Mouse (Mus musculus) urinary bladder, postnatal 36 days (tissue): ENCODE measurements at regions not wholly inside any gene's neighbourhood (a gene's known extent, or its start where the extent isn't known, plus 50 kb on each side); places are given as distances from the start of the nearest gene placed in this dataset.

ENCODE experiments used
- DNase-seq, 2 experiments: peaks; one replicate each; pipeline ENCODE4 v3.0.0; 2022; ENCODE audit warnings: low spot score in 2 of 2, mixed read lengths in 1 of 2

DNA sequence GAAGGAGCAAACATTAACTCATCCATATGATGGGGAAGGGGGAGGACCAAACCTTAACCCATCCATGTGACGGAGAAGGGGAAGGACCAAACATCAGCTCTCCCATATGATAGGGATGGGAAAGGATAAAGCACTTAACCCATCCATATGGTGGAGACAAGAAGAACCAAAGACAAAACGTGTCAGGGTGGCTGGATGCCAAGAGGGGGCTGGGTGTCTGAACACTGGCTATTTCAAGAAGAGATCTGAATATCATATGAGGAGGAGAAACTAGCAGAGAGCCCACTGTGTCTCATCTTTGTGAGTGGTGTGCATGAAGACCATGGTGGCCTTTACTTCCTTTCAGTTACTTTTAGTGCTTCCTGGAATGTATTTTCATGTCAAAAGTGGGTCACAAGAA, 207.0 kb downstream of the Rplp1 start:
- DNase-seq = no peak

DNA sequence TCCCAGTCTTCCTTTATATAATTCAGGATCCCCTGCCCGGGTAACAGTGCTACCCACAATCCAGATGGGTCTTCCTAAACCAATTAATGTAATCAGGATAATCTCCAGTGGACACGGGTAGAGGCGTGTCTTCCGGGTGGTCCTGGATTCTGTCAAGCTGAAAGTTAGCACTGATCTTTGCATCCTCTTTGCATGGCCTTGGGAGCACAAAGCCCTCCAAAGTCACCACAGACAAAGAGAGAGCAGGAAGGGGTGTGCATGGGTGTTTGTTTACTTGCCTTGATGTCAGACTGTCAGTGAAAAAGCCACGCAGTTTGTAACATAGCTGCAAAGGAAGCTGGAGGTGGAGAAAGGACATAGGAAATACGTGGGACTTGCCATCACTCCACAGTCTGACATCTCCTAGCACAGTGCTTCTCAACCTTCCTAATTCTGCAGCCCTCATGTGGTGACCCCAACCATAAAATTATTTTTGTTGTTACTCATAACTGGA, 208.0 kb downstream of the Rplp1 start:
- no peak for DNase-seq

DNA sequence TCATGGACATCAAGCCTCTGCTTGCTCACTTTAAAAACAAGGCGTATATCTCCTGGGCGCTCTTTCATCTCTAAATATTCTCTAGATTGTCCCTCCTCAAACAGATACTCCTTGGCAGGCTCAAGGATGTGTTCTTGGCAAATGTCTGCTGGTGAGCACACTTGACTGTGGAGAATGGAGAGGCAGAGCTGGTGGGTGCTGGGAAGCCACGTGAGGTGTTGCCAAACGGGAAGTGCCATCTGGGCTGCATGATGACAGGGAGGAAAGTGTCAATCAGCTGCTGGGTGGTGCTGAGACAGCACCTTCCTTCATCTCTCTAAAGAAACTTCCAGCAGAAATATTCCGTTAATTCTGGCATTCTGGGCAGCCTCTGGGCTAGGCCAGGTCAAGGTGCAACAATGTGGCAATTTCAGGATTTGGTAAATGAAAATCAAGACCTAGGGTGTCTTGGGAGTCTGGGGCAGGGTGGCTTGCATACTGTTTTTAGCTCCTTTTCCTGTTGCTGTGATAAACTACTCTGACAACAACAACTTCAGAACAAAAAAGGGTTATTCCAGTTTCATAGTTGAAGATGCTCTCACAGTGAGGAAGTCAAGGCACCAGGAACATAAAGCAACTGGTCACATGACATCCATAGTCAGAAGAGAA, 208.6 kb downstream of the Rplp1 start:
- DNase-seq = no peak

DNA sequence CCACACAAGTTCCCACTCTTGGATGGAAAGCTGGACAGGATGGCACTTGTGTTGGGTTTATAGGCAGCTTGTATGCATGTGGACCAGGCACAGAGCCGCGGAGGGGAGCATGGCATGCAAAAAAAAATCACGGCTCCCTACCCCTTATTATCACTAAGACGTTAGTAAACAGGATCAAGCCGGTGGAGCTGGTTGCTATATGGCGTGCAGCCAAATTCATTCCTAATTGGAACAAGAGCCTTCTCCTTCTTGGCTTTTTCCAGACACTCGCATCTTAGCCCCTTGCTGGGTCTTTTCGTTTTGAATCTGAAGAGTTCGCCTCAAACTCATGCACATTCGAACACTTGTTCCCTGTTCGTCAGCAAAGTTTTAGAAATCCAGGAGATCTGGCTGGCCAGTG, 211.0 kb downstream of the Rplp1 start:
- DNase-seq = no peak

DNA sequence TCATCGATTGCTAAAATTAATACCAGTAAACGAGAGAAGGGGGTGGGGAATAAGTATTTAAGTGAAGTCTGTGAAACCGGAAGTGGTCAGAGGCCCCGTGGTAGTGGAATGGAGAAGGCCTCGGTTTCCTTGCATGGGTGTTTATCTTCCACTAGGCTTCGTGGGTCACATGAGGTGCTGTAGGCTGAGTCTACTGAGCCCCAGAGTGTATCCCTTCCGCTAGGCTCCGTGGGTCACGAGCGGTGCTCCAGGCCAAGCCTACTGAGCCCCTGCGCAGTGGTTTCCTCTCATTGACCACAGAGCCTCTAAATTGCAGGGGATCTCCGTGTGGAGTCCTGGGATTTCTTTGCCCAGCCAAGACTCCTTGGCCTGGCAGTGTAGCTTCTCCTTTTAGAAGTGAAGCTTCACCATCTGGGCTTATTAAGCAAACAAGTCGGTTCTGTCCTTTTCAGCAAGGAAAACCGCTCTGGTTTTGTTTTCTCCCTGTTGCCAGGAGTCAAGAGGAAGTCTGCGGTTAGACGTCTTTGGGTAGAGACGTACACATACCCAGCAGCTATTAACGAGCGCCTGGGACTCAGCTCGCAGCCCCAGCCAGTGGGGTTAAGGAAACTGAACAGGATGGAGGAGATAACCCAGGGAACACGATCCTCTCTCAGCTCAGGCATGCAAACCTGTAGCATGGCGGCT, 211.9 kb downstream of the Rplp1 start:
- DNase-seq = no peak

DNA sequence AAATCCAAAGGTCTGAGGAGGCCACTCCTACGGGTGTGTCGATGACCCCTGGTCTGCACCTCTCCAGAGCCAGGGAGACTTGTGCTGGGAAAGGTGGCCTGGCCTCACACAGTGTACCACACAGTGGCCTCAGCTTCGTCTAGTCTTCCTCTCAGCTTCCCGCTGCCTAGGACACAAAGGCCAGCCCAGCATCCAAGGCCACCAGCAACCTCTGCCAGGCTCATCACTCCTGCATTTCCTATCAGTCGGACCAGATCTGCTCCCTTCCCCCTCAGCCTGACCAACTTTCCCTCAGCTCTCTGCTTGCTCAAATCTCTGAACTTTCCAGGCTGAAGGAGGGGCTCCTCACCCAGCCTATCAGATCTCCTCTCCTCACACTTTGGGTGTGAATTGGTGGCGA, 213.8 kb downstream of the Rplp1 start:
- DNase-seq = no peak

DNA sequence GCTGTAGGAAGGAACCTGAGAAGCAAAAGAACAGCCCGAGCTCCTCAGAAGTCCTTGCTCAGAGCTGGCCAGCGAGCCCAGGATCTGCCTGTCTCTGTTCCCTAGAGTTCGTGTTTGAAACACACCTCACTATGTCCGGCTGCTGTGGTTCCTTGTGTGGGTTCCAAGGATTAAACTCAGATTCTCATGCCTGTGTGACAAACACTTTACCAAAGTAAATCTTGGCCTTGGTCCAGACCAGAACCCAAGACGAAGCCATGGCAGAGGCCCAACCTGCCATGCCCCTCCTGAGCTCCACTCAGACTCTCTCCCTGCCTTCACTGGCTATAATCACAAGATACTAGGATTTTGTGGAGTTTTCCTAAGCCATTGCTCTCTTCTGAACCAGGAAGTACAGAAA, 214.7 kb downstream of the Rplp1 start:
- DNase-seq = no peak

DNA sequence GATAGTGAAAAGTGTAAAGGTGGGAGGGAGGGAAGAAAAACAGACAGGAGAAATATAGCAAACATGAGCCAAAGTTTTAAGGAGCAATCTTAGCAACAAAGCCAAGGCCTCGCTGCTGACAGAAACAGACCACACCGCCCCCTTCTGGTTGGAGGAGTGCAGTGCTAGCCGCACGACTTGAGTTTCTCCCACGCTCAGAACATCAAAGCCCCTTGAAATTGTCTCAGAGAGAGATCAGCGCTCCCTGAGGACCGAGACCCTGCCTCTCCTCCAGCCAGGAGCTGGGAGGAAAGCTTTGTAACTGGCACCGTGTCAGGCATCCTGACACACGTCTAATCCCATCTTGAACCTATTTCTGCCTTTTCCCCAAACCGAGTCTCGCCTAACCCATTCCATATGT, 216.4 kb downstream of the Rplp1 start:
- peak; percentile 45 to 69 for DNase-seq

DNA sequence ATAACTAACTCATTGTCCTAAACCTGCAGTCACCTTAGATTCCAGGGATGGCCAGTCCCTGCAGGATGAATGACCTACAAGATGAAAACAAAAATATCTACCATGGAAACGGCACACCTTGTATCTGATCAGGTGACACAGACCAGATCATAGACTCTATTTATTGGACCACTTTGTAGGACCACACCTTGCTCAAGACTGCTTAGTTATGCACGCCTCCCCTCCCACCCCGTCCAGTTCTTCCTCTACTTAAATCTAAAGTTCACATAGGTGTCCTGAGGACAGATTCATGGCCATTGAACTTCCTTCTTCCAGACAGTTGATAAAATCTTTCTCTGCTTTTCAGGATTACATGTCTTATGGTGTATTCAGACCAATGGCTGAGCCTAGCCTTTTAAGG, 217.5 kb downstream of the Rplp1 start:
- DNase-seq = no peak

DNA sequence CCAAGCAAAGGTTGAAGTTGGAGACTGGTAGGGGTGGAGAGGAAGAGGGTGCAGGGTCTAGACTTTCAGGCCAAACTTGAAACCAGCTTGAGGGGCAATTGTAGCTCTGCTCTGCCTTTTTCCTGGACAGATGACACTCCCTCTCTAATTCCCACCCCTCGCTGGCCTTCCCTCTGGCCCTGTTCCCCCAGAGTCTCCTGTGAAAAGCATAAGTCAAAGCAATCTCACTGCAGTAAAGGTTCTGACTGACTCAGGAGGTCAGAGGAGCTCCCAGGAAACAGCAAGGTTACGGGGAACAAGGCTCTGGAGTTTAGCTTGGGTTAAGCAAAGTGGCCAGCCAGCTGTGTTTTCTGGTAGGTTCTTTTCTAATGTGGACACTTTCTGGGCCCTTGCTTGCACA, 218.5 kb downstream of the Rplp1 start:
- DNase-seq = peak in 1 of 2 experiments; percentile 28

DNA sequence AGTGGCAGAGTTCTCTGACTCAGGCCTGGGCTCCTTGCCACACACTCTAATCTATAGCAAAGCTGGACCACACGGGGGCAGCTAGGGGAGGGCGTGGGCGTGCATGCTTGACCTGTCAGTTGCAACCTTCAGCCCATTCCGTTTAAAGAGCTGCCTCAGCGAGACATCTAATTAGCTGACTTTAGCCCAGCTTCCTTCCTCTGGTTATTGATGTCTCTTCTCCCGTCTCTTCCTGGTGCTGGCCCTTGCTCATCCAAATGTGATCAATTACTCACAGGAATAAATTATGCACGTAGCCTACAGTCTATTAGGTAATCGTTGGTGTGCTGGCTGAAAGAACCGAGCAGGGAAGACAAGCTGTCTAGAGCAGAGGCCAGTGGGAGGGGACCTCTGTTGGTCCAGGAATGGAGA, 219.0 kb downstream of the Rplp1 start:
- peak in 1 of 2 experiments; percentile 50 for DNase-seq

DNA sequence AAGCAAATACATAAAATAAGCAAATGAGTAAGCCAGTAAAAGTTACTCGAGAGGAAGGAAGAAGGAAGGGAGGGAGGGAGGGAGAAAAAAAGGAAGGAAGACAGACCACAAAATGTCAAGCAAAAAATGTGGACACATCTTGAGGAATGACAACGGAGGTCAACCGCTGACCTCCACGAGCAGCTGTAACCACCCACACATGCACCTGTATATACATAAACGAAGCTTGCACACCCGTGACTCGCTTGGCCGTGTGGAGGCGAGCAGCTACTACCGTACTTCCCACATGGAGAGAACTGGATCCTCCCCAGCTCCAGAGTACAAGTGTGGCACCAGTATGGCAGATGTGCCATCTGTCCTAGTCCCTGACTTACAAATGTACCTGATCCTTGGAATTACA, 220.1 kb downstream of the Rplp1 start:
- no peak for DNase-seq

DNA sequence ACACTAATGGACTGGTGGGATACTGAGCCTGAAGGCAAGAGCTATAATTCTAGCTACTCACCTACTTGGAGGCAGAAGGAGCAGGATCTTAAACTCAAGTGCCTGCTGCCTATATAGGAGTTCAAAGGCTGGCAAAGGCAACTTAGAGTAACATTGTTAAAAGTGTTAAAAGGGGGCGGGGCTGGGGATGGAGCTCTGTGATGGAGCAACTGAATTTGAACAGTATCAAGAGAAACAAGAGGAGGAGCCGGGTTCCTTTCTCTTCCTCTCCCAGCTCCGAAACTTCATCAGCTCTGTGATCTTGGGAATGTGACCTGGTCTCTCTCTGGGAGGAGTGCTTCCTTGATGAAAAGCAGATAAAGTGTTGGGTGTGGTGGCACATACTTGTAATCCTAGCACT, 223.6 kb downstream of the Rplp1 start:
- DNase-seq = no peak

DNA sequence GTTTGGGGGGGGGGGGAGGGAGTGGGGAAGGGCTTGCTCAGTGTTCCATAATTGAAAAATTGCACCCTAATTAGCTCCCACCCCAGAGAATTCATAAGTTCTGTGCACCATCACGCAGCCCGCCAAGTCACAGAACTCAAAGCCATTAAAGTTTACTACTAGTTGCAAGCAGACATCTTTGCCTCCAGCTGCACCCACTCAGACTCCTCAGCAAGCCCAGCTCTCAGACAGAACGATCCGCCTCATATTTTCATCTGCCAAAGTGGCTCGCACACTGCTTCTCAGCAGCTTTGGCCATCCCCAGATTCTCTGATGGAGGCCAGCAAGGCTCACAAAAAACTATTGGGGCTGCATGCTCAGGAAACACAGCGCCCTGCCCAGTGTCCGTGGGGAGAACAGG, 224.4 kb downstream of the Rplp1 start:
- peak; percentile 23 to 40 for DNase-seq

DNA sequence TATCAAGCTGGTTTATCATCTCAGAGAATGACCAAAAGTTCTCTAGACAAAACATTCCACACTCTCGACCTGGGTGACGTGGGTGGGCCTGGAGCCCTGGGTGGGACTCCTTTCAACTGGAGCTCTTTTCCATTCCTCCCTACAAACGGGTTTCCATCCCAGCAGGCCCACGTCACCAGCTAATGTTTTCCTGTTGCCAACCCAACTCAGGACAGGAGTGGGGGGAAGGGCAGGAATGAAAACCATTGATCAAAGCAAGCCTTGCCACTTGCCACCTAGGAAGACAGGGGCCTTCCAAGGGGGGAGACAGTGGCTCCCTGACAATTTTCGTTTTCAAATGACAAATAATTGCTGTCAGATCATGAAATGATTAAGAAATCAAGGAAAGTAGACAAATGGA, 224.8 kb downstream of the Rplp1 start:
- no peak for DNase-seq

DNA sequence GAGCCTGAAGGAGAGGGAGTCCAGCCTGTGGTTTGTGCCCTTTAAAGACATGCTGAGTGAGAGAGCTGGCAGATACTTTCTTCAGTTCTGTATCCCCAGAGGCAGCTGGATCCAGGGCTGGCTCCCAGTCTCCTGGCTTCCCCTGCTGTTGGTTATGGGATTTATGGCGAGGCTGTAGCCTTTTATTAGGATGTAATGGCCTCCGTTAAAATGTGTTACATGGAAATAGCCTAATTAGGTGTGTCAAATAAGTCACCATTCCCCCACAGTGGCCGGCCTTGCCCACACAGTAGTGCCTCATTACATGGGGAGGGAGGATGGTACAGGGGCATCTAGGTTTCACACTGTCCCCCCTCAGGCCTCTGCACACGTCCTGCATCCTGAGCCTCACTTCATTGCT, 230.8 kb downstream of the Rplp1 start:
- DNase-seq = no peak

DNA sequence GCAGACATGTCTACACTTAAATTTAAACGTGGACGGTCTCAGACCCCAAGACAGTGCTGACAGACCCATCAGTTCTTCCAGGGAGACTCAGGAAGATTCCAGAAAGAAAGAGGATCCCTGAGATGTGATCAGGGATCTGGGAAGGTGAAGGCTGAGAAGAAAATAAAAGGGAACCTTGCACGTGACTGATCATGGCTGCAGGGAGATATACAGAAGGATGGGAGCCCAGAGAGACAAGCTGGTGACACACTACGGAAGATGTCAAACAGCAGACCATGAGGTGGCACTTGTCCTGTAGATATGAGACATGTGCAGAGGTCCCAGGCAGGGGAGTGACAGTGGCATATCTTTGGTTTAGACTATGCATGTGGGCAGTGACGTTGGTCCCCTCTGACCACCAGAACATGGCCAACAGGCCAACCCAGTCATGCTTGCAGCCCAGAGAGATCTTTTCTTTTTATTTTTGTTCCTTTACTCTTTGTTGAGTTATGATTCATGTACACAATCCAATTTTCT, 231.5 kb downstream of the Rplp1 start:
- DNase-seq = no peak

DNA sequence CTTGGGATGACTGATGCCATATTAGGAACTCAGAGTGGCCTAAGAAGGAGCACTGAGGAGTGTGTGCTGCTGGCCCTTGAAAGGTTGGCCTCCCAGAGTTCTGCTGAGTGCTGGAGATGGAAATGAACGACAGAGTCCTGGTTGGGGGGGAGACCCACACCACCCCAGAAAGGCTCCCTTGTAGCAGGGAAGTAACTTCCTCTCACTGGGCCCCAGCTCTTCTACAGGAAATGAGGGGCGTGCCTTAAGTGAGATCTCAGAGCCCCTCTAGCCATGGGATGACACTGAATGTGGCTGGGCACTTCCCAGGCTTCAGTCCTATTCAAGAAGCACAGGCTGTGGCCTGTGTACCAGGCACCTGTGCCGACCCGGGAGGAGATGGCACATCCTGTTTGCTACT, 232.0 kb downstream of the Rplp1 start:
- no peak for DNase-seq

DNA sequence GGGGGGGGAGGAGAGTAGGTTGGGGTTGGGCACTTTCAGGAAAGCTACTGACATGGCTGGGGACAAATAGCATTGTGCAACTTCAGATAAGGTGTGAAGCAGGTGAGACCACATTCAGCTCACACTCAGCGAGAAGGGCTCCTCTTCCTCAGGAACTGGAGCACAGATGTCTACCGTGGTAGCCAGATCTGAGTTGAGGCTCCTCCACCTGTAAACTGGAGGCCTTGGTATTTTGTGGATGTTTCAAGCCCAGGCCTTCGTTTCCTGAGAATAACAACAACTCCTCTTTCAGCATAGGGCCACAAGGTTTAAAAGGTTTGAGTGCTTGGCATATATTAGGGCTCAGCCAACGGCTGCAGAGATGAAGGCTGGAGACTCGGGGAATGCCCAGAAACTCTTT, 232.9 kb downstream of the Rplp1 start:
- DNase-seq = no peak

DNA sequence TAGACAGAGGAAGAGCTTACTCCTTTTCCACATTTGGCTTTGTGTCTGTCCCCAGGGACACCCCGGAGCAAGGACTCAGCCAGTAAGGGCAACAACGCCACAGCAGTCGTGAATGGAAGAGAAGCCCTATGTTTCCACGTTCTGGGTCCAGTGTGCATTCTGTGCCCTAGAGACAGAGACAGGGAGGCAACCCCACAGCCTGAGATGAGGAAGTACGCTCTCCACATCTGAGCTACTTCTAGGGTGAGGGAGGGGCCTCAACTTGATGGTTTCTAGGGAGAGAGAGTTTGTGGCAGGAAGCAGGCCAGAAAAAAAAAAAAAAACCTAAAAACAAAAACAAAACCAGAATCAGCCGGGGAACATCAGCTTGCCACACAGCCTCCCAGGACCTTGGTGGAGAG, 233.4 kb downstream of the Rplp1 start:
- no peak for DNase-seq

DNA sequence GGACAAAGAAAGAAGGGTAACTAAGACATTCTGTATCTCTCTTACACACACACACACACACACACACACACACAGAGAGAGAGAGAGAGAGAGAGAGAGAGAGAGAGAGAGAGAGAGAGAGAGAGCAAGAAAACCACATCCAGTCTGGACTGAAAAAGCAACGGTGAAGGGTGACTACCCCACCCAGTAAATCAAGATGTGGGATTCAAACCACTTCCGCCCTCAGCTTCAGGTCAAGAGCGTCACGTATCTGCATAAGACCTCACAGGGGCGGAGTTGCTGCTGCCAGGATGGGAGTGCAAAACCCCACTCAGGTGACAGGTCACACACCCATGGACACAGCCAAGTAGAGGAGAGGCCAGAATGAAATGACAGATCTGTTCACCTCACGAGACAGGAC, 234.7 kb downstream of the Rplp1 start:
- DNase-seq = no peak

DNA sequence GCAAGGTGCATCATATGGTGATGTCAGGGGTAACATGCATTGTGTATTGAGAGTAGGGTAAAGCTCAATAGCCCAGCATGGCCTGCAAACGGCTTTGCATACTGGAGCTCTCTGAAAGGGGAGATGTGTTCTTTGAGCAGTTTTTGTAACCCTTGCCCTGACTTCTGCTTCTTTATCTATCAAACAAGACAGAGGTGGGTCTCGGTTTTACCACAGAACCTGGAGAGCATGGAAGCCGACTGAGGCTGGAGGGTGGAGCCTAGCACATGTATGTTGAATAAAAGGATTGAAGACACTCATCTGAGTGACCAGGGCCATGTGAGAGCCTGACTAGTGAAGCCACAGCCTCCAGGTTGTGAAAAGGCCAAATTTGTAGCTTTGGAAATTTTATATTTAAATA, 236.7 kb downstream of the Rplp1 start:
- no peak for DNase-seq

DNA sequence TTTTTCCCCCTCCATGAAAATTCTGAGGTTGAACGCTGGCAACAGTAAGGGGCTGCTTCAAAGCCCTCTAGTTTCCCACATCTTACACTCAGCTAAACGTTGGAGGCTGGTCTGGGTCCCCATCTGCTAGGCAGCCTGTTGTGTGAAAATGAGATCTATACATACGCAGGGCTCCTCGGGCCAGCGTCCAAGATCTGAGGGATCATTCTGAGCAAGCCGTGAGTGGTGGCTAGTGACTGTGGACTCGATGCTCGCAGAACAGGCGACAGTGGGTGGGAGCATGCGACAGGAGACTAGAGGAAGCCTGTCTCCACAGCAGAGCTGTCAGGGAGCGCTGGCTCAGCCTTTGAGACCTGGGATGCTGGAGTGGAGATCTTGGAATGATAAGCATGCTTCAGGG, 237.3 kb downstream of the Rplp1 start:
- DNase-seq = no peak
